Mouse (Mus musculus) inflammation-experienced regulatory T-cells, adult 6 months (primary cell): ENCODE measurements around the gene Tenm3. TPM values are rescaled to one million over a fixed set of nuclear protein-coding genes. Genes with fewer than 3 reads are reported as not detected.

ENCODE experiments used
- ATAC-seq: one replicate; pipeline ENCODE4 v1.8.0; 2017
- polyA plus RNA-seq, 3 experiments: library from polyadenylated mRNA; unstranded; fragments of 100-300 nt; shearing (Covaris generic); gene quantifications; one replicate each; pipeline ENCODE4 v1.2.1; 2017

Gene Tenm3
- polyA plus RNA-seq, 3 experiments from 2014 or later = not detected

GRCm38 (mm10) chr8:48740147-48740881 is 103.4 kb downstream of the Tenm3 start:
- no peak for ATAC-seq

- ATAC-seq = no peak
These were observed 110.0 kb downstream of the Tenm3 start for GRCm38 (mm10) chr8:48733731-48734130.

GRCm38 (mm10) chr8:48733057-48733456 is 110.7 kb downstream of the Tenm3 start:
- no peak for ATAC-seq

GRCm38 (mm10) chr8:48730701-48731100 is 113.0 kb downstream of the Tenm3 start:
- ATAC-seq = no peak

GRCm38 (mm10) chr8:48728833-48729690 is 114.7 kb downstream of the Tenm3 start:
- no peak for ATAC-seq

- ATAC-seq = no peak
These were observed 115.7 kb downstream of the Tenm3 start for GRCm38 (mm10) chr8:48728006-48728405.

- ATAC-seq = no peak
These were observed 121.0 kb downstream of the Tenm3 start for GRCm38 (mm10) chr8:48722744-48723143.

- ATAC-seq = no peak
These were observed 121.4 kb downstream of the Tenm3 start for GRCm38 (mm10) chr8:48722318-48722717.

GRCm38 (mm10) chr8:48721376-48721775 is 122.4 kb downstream of the Tenm3 start:
- ATAC-seq = no peak

- no peak for ATAC-seq
These were observed 128.1 kb downstream of the Tenm3 start for GRCm38 (mm10) chr8:48715616-48716015.

- no peak for ATAC-seq
These were observed 137.1 kb downstream of the Tenm3 start for GRCm38 (mm10) chr8:48706666-48707065.

- no peak for ATAC-seq
These were observed 138.8 kb downstream of the Tenm3 start for GRCm38 (mm10) chr8:48704885-48705515.

- ATAC-seq = no peak
These were observed 139.3 kb downstream of the Tenm3 start for GRCm38 (mm10) chr8:48704485-48704884.

GRCm38 (mm10) chr8:48690665-48691395 is 152.9 kb downstream of the Tenm3 start:
- ATAC-seq = no peak

- ATAC-seq = no peak
These were observed 155.0 kb downstream of the Tenm3 start for GRCm38 (mm10) chr8:48688706-48689105.

GRCm38 (mm10) chr8:48688188-48688587 is 155.6 kb downstream of the Tenm3 start:
- ATAC-seq = no peak

- no peak for ATAC-seq
These were observed 170.3 kb downstream of the Tenm3 start for GRCm38 (mm10) chr8:48673476-48673875.

- ATAC-seq = no peak
These were observed 171.3 kb downstream of the Tenm3 start for GRCm38 (mm10) chr8:48672471-48672870.

GRCm38 (mm10) chr8:48671318-48671717 is 172.4 kb downstream of the Tenm3 start:
- no peak for ATAC-seq

- no peak for ATAC-seq
These were observed 172.9 kb downstream of the Tenm3 start for GRCm38 (mm10) chr8:48670895-48671294.

GRCm38 (mm10) chr8:48670387-48670786 is 173.4 kb downstream of the Tenm3 start:
- no peak for ATAC-seq

GRCm38 (mm10) chr8:48665193-48665592 is 178.6 kb downstream of the Tenm3 start:
- no peak for ATAC-seq

- no peak for ATAC-seq
These were observed 184.5 kb downstream of the Tenm3 start for GRCm38 (mm10) chr8:48659226-48659625.
